Comparison of ENCODE assay signal across 9 mouse cellular contexts in the genomic region with DNA sequence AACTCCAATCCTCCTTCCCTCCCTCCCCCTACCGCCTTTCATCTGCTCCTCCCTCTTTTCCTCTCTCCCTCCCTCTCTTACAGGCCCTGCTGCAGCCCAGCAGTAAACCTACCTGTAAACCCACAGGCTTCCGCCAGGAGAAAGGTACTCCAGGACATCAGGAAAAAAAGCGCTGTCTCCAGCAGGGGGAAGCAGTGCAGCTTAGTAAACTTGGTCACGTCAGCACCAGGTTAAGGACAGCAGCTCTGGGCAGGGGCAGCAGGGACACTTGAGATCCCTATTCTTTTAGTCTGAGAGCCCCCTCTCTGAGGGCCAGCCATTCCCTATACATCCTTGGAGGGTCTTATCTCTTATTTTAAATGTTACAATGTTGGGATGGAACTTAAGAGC.
DNase-seq lines count a peak whose midpoint lies in the region; ATAC-seq and TF ChIP-seq lines count a peak whose summit lies in the region.
"Had no signal": no experiment of that assay in that cellular context is flagged by ENCODE, and none has a peak within 500 bp of the region (broad histone marks: within the 10 kb centered on the region; RNA-seq: fewer than 3 reads in every experiment).

No protein-coding gene starts in this region.

- H3K9ac ChIP-seq in forebrain, embryonic 13.5 days: no peak overlapping the region
- H3K9ac ChIP-seq in lung, embryonic 14.5 days: no peak overlapping the region
- H3K9ac ChIP-seq: heart, embryonic 13.5 days had no signal

- 66% methylated on average over 4 of the region's 4 CpGs for WGBS in thymus, adult 2 months
- WGBS in forebrain, embryonic 13.5 days: 5% methylated on average over 4 of the region's 4 CpGs
- 15% methylated on average over 4 of the region's 4 CpGs for whole genome bisulfite sequencing in lung, embryonic 14.5 days

- no peak overlapping the region for H3K27ac ChIP-seq in thymus, adult 2 months (ENCODE audit: control insufficient read depth, insufficient read depth, low read length)
- no peak overlapping the region for H3K27ac ChIP-seq in forebrain, embryonic 13.5 days
- no peak overlapping the region for H3K27ac ChIP-seq in lung, embryonic 14.5 days (ENCODE audit: low read depth)
- H3K27ac ChIP-seq: heart, embryonic 13.5 days had no signal

- no peak for TF ChIP-seq POLR2A in thymus, adult 2 months (IDR thresholded peaks at IDR 0.05; ENCODE audit: control insufficient read depth, extremely low read depth, insufficient read depth, low read length, poor library complexity)

- H3K4me3 ChIP-seq in thymus, adult 2 months (ENCODE audit: control insufficient read depth, insufficient read depth, low read length): no peak overlapping the region
- no peak overlapping the region for H3K4me3 ChIP-seq in forebrain, embryonic 13.5 days
- no peak overlapping the region for H3K4me3 ChIP-seq in lung, embryonic 14.5 days (ENCODE audit: low read depth, low read length)
- H3K4me3 ChIP-seq: heart, embryonic 13.5 days had no signal

- ATAC-seq in forebrain, embryonic 13.5 days: peak; percentile 50
- peak; percentile 77 for ATAC-seq in lung, embryonic 14.5 days (ENCODE audit: insufficient read depth)

- no peaks in the 10 kb centered on the region for H3K27me3 ChIP-seq in thymus, adult 2 months (ENCODE audit: control insufficient read depth, insufficient read depth, low read length)
- no peaks in the 10 kb centered on the region for H3K27me3 ChIP-seq in forebrain, embryonic 13.5 days
- no peaks in the 10 kb centered on the region for H3K27me3 ChIP-seq in lung, embryonic 14.5 days (ENCODE audit: insufficient read depth, low read length)
- H3K27me3 ChIP-seq: heart, embryonic 13.5 days had no signal

- H3K9me3 ChIP-seq in forebrain, embryonic 13.5 days (replicated peaks): no peaks in the 10 kb centered on the region
- no peaks in the 10 kb centered on the region for H3K9me3 ChIP-seq in lung, embryonic 14.5 days (ENCODE audit: low read depth, low read length)
- H3K9me3 ChIP-seq: heart, embryonic 13.5 days had no signal

- H3K4me2 ChIP-seq in forebrain, embryonic 13.5 days: no peak overlapping the region
- no peak overlapping the region for H3K4me2 ChIP-seq in lung, embryonic 14.5 days
- H3K4me2 ChIP-seq: heart, embryonic 13.5 days had no signal

- no peaks in the 10 kb centered on the region for H3K4me1 ChIP-seq in thymus, adult 2 months (replicated peaks; ENCODE audit: control insufficient read depth, insufficient read depth, low read length)
- no peaks in the 10 kb centered on the region for H3K4me1 ChIP-seq in forebrain, embryonic 13.5 days
- no peaks in the 10 kb centered on the region for H3K4me1 ChIP-seq in lung, embryonic 14.5 days (ENCODE audit: insufficient read depth)
- H3K4me1 ChIP-seq: heart, embryonic 13.5 days had no signal

- no peak for TF ChIP-seq CTCF in thymus, adult 2 months (IDR thresholded peaks at IDR 0.05; ENCODE audit: borderline replicate concordance, control insufficient read depth, extremely low read depth, insufficient read depth, low read length, poor library complexity)
- TF ChIP-seq CTCF in lung, embryonic 14.5 days (IDR thresholded peaks at IDR 0.05; ENCODE audit: low read depth): peak; percentile 80

- peak; percentile 2 for DNase-seq in thymus, adult 2 months
- DNase-seq in thymus, adult 18-20 months: no peak
- DNase-seq in brain, adult 2 months (ENCODE audit: low read depth, low spot score): peak; percentile 67
- DNase-seq in kidney, adult 11 months: peak; percentile 62
- peak; percentile 78 for DNase-seq in lung, embryonic 14.5 days
- peak; percentile 15 for DNase-seq in right cerebral cortex, adult 18-20 months
- no peak for DNase-seq in T-cell, adult 2 months (ENCODE audit: low spot score)

- H3K36me3 ChIP-seq in thymus, adult 2 months (ENCODE audit: control insufficient read depth, insufficient read depth, low read length): no peaks in the 10 kb centered on the region
- no peaks in the 10 kb centered on the region for H3K36me3 ChIP-seq in forebrain, embryonic 13.5 days (ENCODE audit: poor library complexity, severe bottlenecking)
- no peaks in the 10 kb centered on the region for H3K36me3 ChIP-seq in lung, embryonic 14.5 days (ENCODE audit: insufficient read depth)
- H3K36me3 ChIP-seq: heart, embryonic 13.5 days had no signal

Comparison
In these comparisons a context has a peak if more than half of its experiments do, and no peak if none do; other contexts are left out.
1. DNase-seq: peak in thymus, adult 2 months (single experiment), brain, adult 2 months (single experiment), kidney, adult 11 months (single experiment), lung, embryonic 14.5 days (single experiment) and right cerebral cortex, adult 18-20 months (single experiment); none in thymus, adult 18-20 months (0 of 2) and T-cell, adult 2 months (single experiment).